Mouse (Mus musculus): ENCODE results near the gene Phykpl. TPM values are rescaled to one million over a fixed set of nuclear protein-coding genes. Genes with fewer than 3 reads are reported as not detected.

The Phykpl gene
- 11.9 TPM for total RNA-seq (2023)

DNA sequence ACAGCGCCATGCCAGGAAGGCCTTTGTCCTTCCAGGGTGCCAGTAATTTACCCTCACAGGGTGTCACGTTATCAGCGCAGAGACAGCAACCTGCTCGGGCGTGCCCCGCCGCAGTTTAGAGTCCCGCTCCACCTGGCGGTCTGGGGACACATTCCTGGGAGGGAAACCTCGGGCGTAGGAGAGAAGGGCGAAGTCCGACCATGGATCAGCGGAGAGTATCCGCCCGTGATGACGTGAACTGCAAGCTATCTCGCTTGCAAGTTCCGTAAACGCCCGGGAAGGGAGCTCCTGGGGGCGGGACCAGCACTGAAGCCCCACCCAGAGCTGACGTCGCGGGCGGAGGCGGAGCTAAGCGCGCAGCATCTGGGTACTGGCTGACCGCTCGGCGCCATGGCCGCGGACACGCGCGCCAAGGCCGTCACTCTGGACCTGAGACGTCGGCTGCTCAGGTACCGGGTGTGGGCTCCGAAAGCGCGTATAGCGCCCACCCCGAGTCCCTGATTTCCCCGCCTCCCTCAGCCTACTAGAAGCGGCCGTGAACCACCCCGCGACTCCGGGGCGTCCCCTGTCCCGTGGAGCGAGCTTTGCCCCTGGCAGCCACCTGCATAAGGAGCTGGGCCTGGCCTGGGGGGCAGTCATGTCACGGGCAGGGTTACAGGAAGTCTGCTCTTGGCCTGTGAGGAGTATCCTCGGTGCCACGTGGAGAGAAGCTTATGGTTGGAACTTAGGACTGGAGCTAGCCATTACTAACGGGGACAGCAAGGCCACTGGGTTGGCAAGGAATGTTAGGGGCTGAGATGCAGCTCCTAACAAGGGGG is at the start of gene Phykpl:
Phykpl (plus strand) TSS at position 327 of the 818 bp plus-strand sequence.

DNA sequence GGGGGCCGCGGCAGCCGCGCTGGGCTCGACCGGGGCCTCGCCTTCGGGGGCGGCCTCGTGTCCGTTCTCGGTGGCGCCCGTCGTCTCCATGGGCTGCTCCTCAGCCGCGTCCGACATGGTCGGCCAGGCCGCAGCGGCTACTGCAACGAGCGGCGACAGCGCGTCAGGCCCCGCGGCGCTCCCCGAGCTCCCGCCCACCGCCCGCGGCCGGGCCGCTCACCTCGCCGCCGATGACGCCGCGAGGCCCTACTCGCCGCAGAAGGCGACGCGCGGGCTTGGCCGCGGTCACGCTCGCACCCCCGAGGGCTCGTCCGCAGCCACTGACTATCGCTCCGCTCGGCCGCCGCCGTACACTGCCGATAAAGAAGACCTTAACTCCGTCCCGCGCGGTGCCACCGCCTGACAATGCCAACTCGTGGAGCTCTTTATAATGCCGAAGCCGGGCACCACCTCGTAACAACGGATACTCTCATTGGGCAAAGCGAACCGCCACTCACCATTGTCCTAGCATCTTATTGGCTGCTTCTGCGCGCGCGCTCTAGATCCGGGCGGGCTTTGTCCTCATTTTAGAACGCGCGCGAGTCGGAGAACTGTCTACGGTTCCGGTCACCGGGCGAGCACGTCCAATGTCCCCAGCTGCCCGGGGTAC is 22.0 kb downstream of the Phykpl start, which contains the start of gene Hnrnpab:
Hnrnpab (minus strand) TSS at position 401 of the 649 bp plus-strand sequence.

DNA sequence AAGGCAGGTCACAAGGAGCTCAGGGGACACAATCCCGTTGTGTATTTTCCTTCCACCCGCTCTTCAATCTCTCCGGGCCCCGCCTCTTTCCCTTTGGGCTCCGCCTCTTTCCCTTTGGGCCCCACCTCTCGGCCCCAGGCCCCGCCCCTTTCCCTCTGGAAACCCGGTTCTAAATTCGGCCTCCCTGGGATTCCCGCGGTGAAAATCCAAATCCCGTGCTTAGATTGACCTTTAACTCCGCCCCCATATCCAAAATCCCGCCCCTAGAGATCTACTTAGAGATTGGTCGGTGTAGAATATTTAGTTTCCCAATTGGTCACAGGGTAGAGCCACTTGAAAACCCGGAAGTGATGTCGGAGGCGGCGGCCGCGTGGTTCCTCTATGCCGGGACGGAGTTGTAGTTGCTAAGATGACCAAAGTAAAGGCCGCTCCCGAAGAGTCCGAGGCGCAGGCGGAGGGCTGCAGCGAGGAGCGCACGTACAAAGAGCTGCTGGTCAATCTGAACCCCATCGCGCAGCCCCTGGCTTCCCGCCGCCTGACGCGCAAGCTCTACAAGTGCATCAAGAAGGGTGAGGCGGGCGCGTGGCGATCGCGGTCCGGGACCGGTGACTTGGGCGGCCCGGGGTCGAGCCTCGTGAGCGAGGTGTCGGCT is 35.0 kb downstream of the Phykpl start, which contains the start of gene Nhp2:
Nhp2 (plus strand) TSS at position 327 of the 652 bp plus-strand sequence.

GRCm38 (mm10) chr11:51635525-51636322 is 51.2 kb downstream of the Phykpl start, which contains the start of gene Rmnd5b:
TSS of gene Rmnd5b (minus strand) at chr11:51635896.

GRCm38 (mm10) chr11:51650691-51651515 is 66.3 kb downstream of the Phykpl start, which contains the start of the genes N4bp3 and D930048N14Rik:
TSS of gene N4bp3 (minus strand) at chr11:51650842.
TSS of gene D930048N14Rik (plus strand) at chr11:51650954.

Other genes with a start within 250 kb of the Phykpl start
- gene Hnrnpab, start 22.1 kb downstream of the Phykpl start, total RNA-seq (2023), result 227 TPM
- 43.6 TPM for gene Nhp2, start 35.0 kb downstream of the Phykpl start, total RNA-seq (2023)
- 69.6 TPM for gene Rmnd5b, start 51.1 kb downstream of the Phykpl start, total RNA-seq (2023)
- 3.8 TPM for gene N4bp3, start 66.1 kb downstream of the Phykpl start, total RNA-seq (2023)
- gene D930048N14Rik, start 66.2 kb downstream of the Phykpl start, total RNA-seq (2023), result 0.91 TPM
- gene 0610009B22Rik, start 104.1 kb downstream of the Phykpl start, total RNA-seq (2023), result 2.7 TPM
- gene Sec24a, start 178.9 kb downstream of the Phykpl start, total RNA-seq (2023), result 50.9 TPM
- 23.6 TPM for gene Sar1b, start 178.9 kb downstream of the Phykpl start, total RNA-seq (2023)